Mouse (Mus musculus): Measurements from ENCODE around the gene Rbm33. TPM values are rescaled to one million over a fixed set of nuclear protein-coding genes. Genes with fewer than 3 reads are reported as not detected.

Gene Rbm33
- polyA plus RNA-seq, 1 experiment = 2.7 TPM

GRCm38 (mm10) chr5:28453523-28453922 is 136.6 kb downstream of the Rbm33 start:
- H3K36me3 ChIP-seq (ENCODE audit: control insufficient read depth) = no peaks in the 10 kb centered on the region
- H3K27me3 ChIP-seq (ENCODE audit: control insufficient read depth) = peaks cover 28% of the 10 kb centered on the region
- H3K4me3 ChIP-seq (replicated peaks) = no peak overlapping the region
- H3K9me3 ChIP-seq (ENCODE audit: control insufficient read depth, low read length) = no peaks in the 10 kb centered on the region
- H3K4me1 ChIP-seq (ENCODE audit: control insufficient read depth) = no peaks in the 10 kb centered on the region
- TF ChIP-seq TAL1 (IDR thresholded peaks at IDR 0.05; ENCODE audit: low read length) = no peak
- no peak for TF ChIP-seq GATA1 (IDR thresholded peaks at IDR 0.05; ENCODE audit: low read length)

GRCm38 (mm10) chr5:28454546-28454945 is 137.6 kb downstream of the Rbm33 start:
- no peaks in the 10 kb centered on the region for H3K9me3 ChIP-seq (ENCODE audit: control insufficient read depth, low read length)
- H3K4me3 ChIP-seq (replicated peaks) = no peak overlapping the region
- peaks cover 38% of the 10 kb centered on the region for H3K27me3 ChIP-seq (ENCODE audit: control insufficient read depth)
- no peak for TF ChIP-seq GATA1 (IDR thresholded peaks at IDR 0.05; ENCODE audit: low read length)
- no peak for TF ChIP-seq TAL1 (IDR thresholded peaks at IDR 0.05; ENCODE audit: low read length)
- no peaks in the 10 kb centered on the region for H3K36me3 ChIP-seq (ENCODE audit: control insufficient read depth)
- no peaks in the 10 kb centered on the region for H3K4me1 ChIP-seq (ENCODE audit: control insufficient read depth)

GRCm38 (mm10) chr5:28455721-28456120 is 138.8 kb downstream of the Rbm33 start:
- no peaks in the 10 kb centered on the region for H3K36me3 ChIP-seq (ENCODE audit: control insufficient read depth)
- no peak overlapping the region for H3K4me3 ChIP-seq (replicated peaks)
- no peaks in the 10 kb centered on the region for H3K9me3 ChIP-seq (ENCODE audit: control insufficient read depth, low read length)
- no peak for TF ChIP-seq TAL1 (IDR thresholded peaks at IDR 0.05; ENCODE audit: low read length)
- TF ChIP-seq GATA1 (IDR thresholded peaks at IDR 0.05; ENCODE audit: low read length) = no peak
- no peaks in the 10 kb centered on the region for H3K4me1 ChIP-seq (ENCODE audit: control insufficient read depth)
- H3K27me3 ChIP-seq (ENCODE audit: control insufficient read depth) = peaks cover 50% of the 10 kb centered on the region

- no peaks in the 10 kb centered on the region for H3K4me1 ChIP-seq (ENCODE audit: control insufficient read depth)
- no peaks in the 10 kb centered on the region for H3K36me3 ChIP-seq (ENCODE audit: control insufficient read depth)
- no peak for TF ChIP-seq GATA1 (IDR thresholded peaks at IDR 0.05; ENCODE audit: low read length)
- no peak for TF ChIP-seq TAL1 (IDR thresholded peaks at IDR 0.05; ENCODE audit: low read length)
- H3K4me3 ChIP-seq (replicated peaks) = no peak overlapping the region
- H3K27me3 ChIP-seq (ENCODE audit: control insufficient read depth) = peaks cover 56% of the 10 kb centered on the region
- no peaks in the 10 kb centered on the region for H3K9me3 ChIP-seq (ENCODE audit: control insufficient read depth, low read length)
These were observed 139.4 kb downstream of the Rbm33 start for GRCm38 (mm10) chr5:28456366-28456765.

- H3K27me3 ChIP-seq (ENCODE audit: control insufficient read depth) = peaks cover 73% of the 10 kb centered on the region
- TF ChIP-seq TAL1 (IDR thresholded peaks at IDR 0.05; ENCODE audit: low read length) = no peak
- no peak for TF ChIP-seq GATA1 (IDR thresholded peaks at IDR 0.05; ENCODE audit: low read length)
- no peak overlapping the region for H3K4me3 ChIP-seq (replicated peaks)
These were observed 141.2 kb downstream of the Rbm33 start for GRCm38 (mm10) chr5:28457921-28458641.

GRCm38 (mm10) chr5:28458821-28459240 is 141.9 kb downstream of the Rbm33 start:
- no peak overlapping the region for H3K4me3 ChIP-seq (replicated peaks)
- TF ChIP-seq GATA1 (IDR thresholded peaks at IDR 0.05; ENCODE audit: low read length) (no peak), TAL1 (IDR thresholded peaks at IDR 0.05; ENCODE audit: low read length) (no peak)
- H3K27me3 ChIP-seq (ENCODE audit: control insufficient read depth) = peaks cover 81% of the 10 kb centered on the region
- H3K9me3 ChIP-seq (ENCODE audit: control insufficient read depth, low read length) = no peaks in the 10 kb centered on the region
- H3K36me3 ChIP-seq (ENCODE audit: control insufficient read depth) = no peaks in the 10 kb centered on the region
- H3K4me1 ChIP-seq (ENCODE audit: control insufficient read depth) = no peaks in the 10 kb centered on the region

More at GRCm38 (mm10) chr5:28457921-28458641, 141.2 kb downstream of the Rbm33 start:
- Histone ChIP-seq H3K9me3 (ENCODE audit: control insufficient read depth, low read length) (no peaks in the 10 kb centered on the region), H3K36me3 (ENCODE audit: control insufficient read depth) (no peaks in the 10 kb centered on the region), H3K4me1 (ENCODE audit: control insufficient read depth) (no peaks in the 10 kb centered on the region)

GRCm38 (mm10) chr5:28459456-28460225 is 142.7 kb downstream of the Rbm33 start:
- H3K9me3 ChIP-seq (ENCODE audit: control insufficient read depth, low read length) = no peaks in the 10 kb centered on the region

GRCm38 (mm10) chr5:28460556-28461350 is 143.8 kb downstream of the Rbm33 start:
- Histone ChIP-seq H3K36me3 (ENCODE audit: control insufficient read depth) (no peaks in the 10 kb centered on the region), H3K4me3 (replicated peaks) (no peak overlapping the region), H3K9me3 (ENCODE audit: control insufficient read depth, low read length) (no peaks in the 10 kb centered on the region), H3K4me1 (ENCODE audit: control insufficient read depth) (no peaks in the 10 kb centered on the region), H3K27me3 (ENCODE audit: control insufficient read depth) (peaks cover 99% of the 10 kb centered on the region)
- TF ChIP-seq GATA1 (IDR thresholded peaks at IDR 0.05; ENCODE audit: low read length) (no peak), TAL1 (IDR thresholded peaks at IDR 0.05; ENCODE audit: low read length) (no peak)

More at GRCm38 (mm10) chr5:28459456-28460225, 142.7 kb downstream of the Rbm33 start:
- TF ChIP-seq GATA1 (IDR thresholded peaks at IDR 0.05; ENCODE audit: low read length) (no peak), TAL1 (IDR thresholded peaks at IDR 0.05; ENCODE audit: low read length) (no peak)
- no peak overlapping the region for H3K4me3 ChIP-seq (replicated peaks)
- peaks cover 89% of the 10 kb centered on the region for H3K27me3 ChIP-seq (ENCODE audit: control insufficient read depth)
- H3K4me1 ChIP-seq (ENCODE audit: control insufficient read depth) = no peaks in the 10 kb centered on the region
- no peaks in the 10 kb centered on the region for H3K36me3 ChIP-seq (ENCODE audit: control insufficient read depth)
